Mouse (Mus musculus) embryonic facial prominence, embryonic 14.5 days (tissue): Measurements from ENCODE around the gene Rims4. TPM values are rescaled to one million over a fixed set of nuclear protein-coding genes. Genes with fewer than 3 reads are reported as not detected.

Experiments
- ATAC-seq: fragments of 200-750 bp; cut with Nextera tagmentation; 2 replicates; pipeline ENCODE4 v1.8.0; 2017; ENCODE audit warnings: low read depth, moderate number of reproducible peaks, moderate TSS enrichment
- DNase-seq: peaks from one replicate; pipeline ENCODE4 v3.0.0-alpha.2; 2015; ENCODE audit warnings: low spot score
- H3K27ac ChIP-seq: fragments of 300-500 bp; sonication (generic); replicated peaks from 2 replicates; pipeline ENCODE4 v1.5.1; 2014; ENCODE audit warnings: low read depth, mild to moderate bottlenecking, low read length, moderate library complexity
- H3K27me3 ChIP-seq: fragments of 300-500 bp; sonication (generic); replicated peaks from 2 replicates; pipeline ENCODE4 v1.6.1; 2014; ENCODE audit warnings: low read length; ENCODE audit not compliant: control insufficient read depth, insufficient read depth
- H3K36me3 ChIP-seq: fragments of 300-500 bp; sonication (generic); 2 replicates; pipeline ENCODE4 v1.6.1; 2014; ENCODE audit warnings: low read length, mixed read lengths; ENCODE audit not compliant: control insufficient read depth, insufficient read depth
- H3K4me1 ChIP-seq: fragments of 300-500 bp; sonication (generic); 2 replicates; pipeline ENCODE4 v1.6.1; 2014; ENCODE audit warnings: antibody characterized with exemption, low read length; ENCODE audit not compliant: control insufficient read depth, insufficient read depth
- H3K4me2 ChIP-seq: fragments of 300-500 bp; sonication (generic); 2 replicates; pipeline ENCODE4 v1.6.1; 2014; ENCODE audit warnings: low read depth, mild to moderate bottlenecking, low read length, moderate library complexity, mixed read lengths
- H3K4me3 ChIP-seq: fragments of 300-500 bp; sonication (generic); 2 replicates; pipeline ENCODE4 v1.5.1; 2014; ENCODE audit warnings: low read depth, mild to moderate bottlenecking, low read length
- H3K9ac ChIP-seq: fragments of 300-500 bp; sonication (generic); 2 replicates; pipeline ENCODE4 v1.6.1; 2014; ENCODE audit warnings: low read depth, mild to moderate bottlenecking, low read length, moderate library complexity, mixed read lengths
- H3K9me3 ChIP-seq: fragments of 300-500 bp; sonication (generic); 2 replicates; pipeline ENCODE4 v1.6.1; 2016; ENCODE audit warnings: low read length; ENCODE audit not compliant: control insufficient read depth
- WGBS: fragments of 180-500 bp; shearing (Covaris S2); extraction: QIAGEN DNeasy Blood & Tissue Kit; methylation state at CpG from one replicate; pipeline ENCODE4 v1.1.7; 2014; 5-methylcytosine and 5-hydroxymethylcytosine counted together
- polyA plus RNA-seq: library from polyadenylated mRNA; unstranded; fragments of >200 nt; fragmentation: Nextera tagmentation; extraction: Ambion mirVana; gene quantifications from 2 replicates; pipeline ENCODE4 v1.2.1, GENCODE M21; 2014

The Rims4 gene
- polyA plus RNA-seq, 1 experiment from 2014 or later, result 0.32 TPM

DNA sequence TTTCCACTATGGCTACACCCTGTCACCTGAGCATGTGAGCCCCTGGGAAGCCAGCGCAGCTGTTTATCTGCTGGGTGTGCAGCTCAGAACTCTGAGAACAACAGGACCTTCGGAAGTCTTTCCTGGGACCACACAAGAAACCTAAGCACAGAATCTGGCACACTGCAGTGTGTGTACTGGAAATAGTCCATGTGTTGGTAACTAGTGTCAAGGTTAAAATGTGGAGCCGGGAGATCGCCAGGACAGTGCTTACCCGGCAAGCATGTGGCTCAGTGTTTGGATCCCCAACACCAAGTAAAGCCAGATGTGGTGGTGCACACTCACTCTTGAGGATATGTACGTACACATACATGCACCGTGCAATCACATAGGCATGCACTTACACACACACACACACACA is 17.4 kb downstream of the Rims4 start:
- WGBS, result 70% methylated on average over 7 of the region's 7 CpGs
- H3K27me3 ChIP-seq, result no peaks in the 10 kb centered on the region

DNA sequence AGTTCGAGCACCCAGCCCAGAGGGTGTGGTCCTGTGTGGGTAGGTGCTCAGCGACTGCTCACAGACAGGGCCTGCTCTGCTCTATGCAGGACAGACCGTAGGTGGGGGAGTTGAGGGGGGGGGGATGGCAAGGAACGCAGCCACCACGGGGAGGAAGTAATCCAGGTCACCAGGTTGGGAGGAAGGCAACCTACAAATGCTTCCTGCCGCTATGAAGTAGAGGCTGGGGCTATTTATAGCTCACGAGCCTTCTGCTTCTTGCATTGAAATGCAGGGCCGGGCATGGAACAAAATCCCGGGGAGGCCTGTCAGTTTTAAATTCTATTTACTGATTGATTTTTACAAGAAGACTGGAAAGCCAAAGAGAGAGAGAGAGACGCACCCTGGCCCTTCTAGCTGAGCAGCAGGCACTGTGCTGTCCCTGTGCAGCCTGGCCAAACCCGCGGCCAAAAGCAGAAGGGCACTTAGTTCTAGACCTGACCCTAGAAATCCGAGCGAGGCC is 18.5 kb downstream of the Rims4 start:
- Histone ChIP-seq H3K4me2 (no peak overlapping the region), H3K4me3 (no peak overlapping the region), H3K9ac (no peak overlapping the region), H3K27me3 (no peaks in the 10 kb centered on the region), H3K36me3 (no peaks in the 10 kb centered on the region), H3K4me1 (0 out of 2 replicates have a peak, but pooled peaks cover 3% of the 10 kb centered on the region), H3K9me3 (no peaks in the 10 kb centered on the region), H3K27ac (no peak overlapping the region)
- DNase-seq (no peak), ATAC-seq (no peak)
- whole genome bisulfite sequencing, result 39% methylated on average over 14 of the region's 14 CpGs

More for the DNA sequence above, 17.4 kb downstream of the Rims4 start:
- Histone ChIP-seq H3K4me3 (no peak overlapping the region), H3K4me1 (0 out of 2 replicates have a peak, but pooled peaks cover 3% of the 10 kb centered on the region), H3K9ac (no peak overlapping the region), H3K4me2 (no peak overlapping the region), H3K9me3 (no peaks in the 10 kb centered on the region), H3K36me3 (no peaks in the 10 kb centered on the region), H3K27ac (no peak overlapping the region)
- DNase-seq, result no peak
- no peak for ATAC-seq

GRCm38 (mm10) chr2:163897988-163898535 is 20.4 kb downstream of the Rims4 start:
- H3K4me2 ChIP-seq, result no peak overlapping the region
- no peak for ATAC-seq
- H3K9ac ChIP-seq, result no peak overlapping the region
- H3K36me3 ChIP-seq, result no peaks in the 10 kb centered on the region
- no peaks in the 10 kb centered on the region for H3K27me3 ChIP-seq
- peak; percentile 59 for DNase-seq
- no peak overlapping the region for H3K4me3 ChIP-seq
- WGBS, result 56% methylated on average over 7 of the region's 7 CpGs
- H3K4me1 ChIP-seq, result no peaks in the 10 kb centered on the region
- no peaks in the 10 kb centered on the region for H3K9me3 ChIP-seq
- H3K27ac ChIP-seq, result no peak overlapping the region

DNA sequence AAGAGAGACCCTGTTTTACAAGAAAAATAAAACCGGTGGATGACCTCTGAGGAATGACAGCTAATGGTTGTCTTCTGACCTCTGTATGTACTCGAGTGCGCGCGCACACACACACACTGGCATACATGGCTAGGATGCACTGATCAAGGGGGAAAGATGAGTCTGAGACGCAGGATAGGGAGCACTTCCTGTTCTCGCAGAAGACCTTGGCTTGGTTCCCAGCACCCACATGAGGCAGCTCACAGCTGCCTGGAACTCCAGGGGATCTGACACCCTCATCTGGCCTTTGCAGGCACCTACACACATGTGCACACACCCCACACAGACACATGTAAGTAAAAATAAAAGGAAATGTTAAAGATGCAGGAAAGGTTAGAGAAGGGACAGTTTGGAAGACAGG is 21.5 kb downstream of the Rims4 start:
- H3K4me3 ChIP-seq, result no peak overlapping the region
- no peak overlapping the region for H3K9ac ChIP-seq
- no peak overlapping the region for H3K4me2 ChIP-seq
- H3K27me3 ChIP-seq, result no peaks in the 10 kb centered on the region
- no peaks in the 10 kb centered on the region for H3K9me3 ChIP-seq
- DNase-seq (no peak), ATAC-seq (no peak)
- H3K4me1 ChIP-seq, result no peaks in the 10 kb centered on the region
- no peak overlapping the region for H3K27ac ChIP-seq
- no peaks in the 10 kb centered on the region for H3K36me3 ChIP-seq
- 83% methylated on average over 7 of the region's 7 CpGs for WGBS

DNA sequence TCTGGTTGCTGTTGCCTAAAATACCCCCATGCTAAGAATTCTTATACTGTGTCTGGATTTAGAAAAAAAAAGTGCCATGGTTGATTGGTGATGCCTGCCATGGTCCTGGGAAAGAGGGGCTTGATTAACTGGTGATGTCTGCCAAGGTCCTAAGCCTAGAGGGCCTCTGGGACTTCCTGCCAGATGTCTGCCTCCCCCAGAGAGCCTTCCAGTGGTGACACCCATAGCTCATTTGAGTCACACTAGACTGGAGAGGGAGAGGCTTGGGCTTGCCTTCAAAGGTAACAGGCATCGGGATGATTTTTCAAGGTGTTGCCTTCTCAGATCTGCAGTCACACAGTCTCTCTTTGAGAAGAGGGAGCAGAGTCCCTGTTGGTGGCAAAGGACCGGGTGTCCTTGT is 23.3 kb downstream of the Rims4 start:
- Histone ChIP-seq H3K36me3 (no peaks in the 10 kb centered on the region), H3K27ac (no peak overlapping the region), H3K9me3 (no peaks in the 10 kb centered on the region), H3K9ac (no peak overlapping the region), H3K27me3 (no peaks in the 10 kb centered on the region), H3K4me1 (no peaks in the 10 kb centered on the region), H3K4me2 (no peak overlapping the region), H3K4me3 (no peak overlapping the region)
- 56% methylated on average over 2 of the region's 2 CpGs for WGBS
- DNase-seq, result no peak
- ATAC-seq, result no peak

DNA sequence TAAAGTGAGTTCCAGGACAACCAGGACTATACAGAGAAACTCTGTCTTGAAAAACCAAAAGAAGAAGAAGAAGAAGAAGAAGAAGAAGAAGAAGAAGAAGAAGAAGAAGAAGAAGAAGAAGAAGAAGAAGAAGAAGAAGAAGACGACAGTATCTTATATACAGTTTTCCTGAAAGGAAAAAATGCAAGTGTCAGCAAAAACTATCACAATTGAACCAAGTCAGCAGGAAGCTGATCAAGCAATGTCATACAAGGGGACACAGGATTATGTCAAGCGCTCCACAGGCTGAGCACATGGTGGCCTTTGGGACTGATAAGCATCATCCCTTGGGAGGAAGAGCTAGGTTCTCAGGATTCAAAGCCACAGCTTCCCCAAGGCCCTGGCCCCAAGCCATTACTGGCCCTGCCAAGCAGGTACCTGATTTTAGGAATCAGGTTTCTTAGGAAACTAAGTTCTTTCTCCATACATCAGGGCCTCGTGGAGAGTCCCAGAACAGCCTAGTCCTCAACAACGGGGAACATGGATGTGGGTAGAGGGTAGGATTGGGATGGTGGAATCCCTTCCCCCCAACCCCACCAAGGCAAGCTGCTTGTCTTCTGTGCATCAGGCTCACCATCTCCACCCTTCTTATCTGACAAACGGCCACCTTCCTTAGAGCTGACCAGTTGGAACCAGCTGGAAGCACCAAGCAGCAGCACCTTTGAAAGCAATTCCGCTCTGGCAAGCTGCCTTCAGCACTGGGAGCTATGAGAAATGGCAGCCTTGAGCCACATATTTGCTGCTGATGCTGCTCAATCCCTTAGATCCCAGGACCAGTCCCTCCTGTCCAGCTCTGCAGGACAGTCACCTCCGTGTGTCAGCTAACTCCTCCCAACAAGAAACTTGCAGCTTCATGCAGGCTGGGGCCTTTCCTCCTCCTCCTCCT is 24.8 kb downstream of the Rims4 start:
- Histone ChIP-seq H3K9ac (no peak overlapping the region), H3K4me3 (no peak overlapping the region), H3K27ac (no peak overlapping the region), H3K9me3 (no peaks in the 10 kb centered on the region), H3K4me2 (no peak overlapping the region), H3K27me3 (no peaks in the 10 kb centered on the region), H3K36me3 (no peaks in the 10 kb centered on the region), H3K4me1 (no peaks in the 10 kb centered on the region)
- DNase-seq, result no peak
- ATAC-seq, result no peak
- 58% methylated on average over 7 of the region's 7 CpGs for WGBS

GRCm38 (mm10) chr2:163891271-163891670 is 27.2 kb downstream of the Rims4 start:
- H3K27me3 ChIP-seq, result no peaks in the 10 kb centered on the region
- WGBS, result 93% methylated on average over 10 of the region's 11 CpGs
- DNase-seq (no peak), ATAC-seq (no peak)
- no peaks in the 10 kb centered on the region for H3K4me1 ChIP-seq
- H3K9me3 ChIP-seq, result no peaks in the 10 kb centered on the region
- no peaks in the 10 kb centered on the region for H3K36me3 ChIP-seq
- no peak overlapping the region for H3K9ac ChIP-seq
- H3K4me3 ChIP-seq, result no peak overlapping the region
- H3K27ac ChIP-seq, result no peak overlapping the region
- no peak overlapping the region for H3K4me2 ChIP-seq

- ATAC-seq, result no peak
- 60% methylated on average over 11 of the region's 11 CpGs for WGBS
- Histone ChIP-seq H3K27me3 (no peaks in the 10 kb centered on the region), H3K4me3 (no peak overlapping the region), H3K27ac (no peak overlapping the region), H3K4me2 (no peak overlapping the region), H3K4me1 (no peaks in the 10 kb centered on the region), H3K9ac (no peak overlapping the region), H3K36me3 (no peaks in the 10 kb centered on the region), H3K9me3 (no peaks in the 10 kb centered on the region)
- no peak for DNase-seq
Measured at GRCm38 (mm10) chr2:163890586-163890985, 27.9 kb downstream of the Rims4 start.
